Mouse (Mus musculus) T-helper 2 cell (primary cell): Measurements from ENCODE around the gene Anapc15-ps.

Source experiments
- in situ Hi-C: fragments of 300-600 bp; cut with MboI, MseI; formaldehyde crosslinking; loops from one replicate; pipeline ENCODE4 v1.15.1; 2025; ENCODE audit warnings: high pct_unique_total_duplicates

The Anapc15-ps gene

DNA sequence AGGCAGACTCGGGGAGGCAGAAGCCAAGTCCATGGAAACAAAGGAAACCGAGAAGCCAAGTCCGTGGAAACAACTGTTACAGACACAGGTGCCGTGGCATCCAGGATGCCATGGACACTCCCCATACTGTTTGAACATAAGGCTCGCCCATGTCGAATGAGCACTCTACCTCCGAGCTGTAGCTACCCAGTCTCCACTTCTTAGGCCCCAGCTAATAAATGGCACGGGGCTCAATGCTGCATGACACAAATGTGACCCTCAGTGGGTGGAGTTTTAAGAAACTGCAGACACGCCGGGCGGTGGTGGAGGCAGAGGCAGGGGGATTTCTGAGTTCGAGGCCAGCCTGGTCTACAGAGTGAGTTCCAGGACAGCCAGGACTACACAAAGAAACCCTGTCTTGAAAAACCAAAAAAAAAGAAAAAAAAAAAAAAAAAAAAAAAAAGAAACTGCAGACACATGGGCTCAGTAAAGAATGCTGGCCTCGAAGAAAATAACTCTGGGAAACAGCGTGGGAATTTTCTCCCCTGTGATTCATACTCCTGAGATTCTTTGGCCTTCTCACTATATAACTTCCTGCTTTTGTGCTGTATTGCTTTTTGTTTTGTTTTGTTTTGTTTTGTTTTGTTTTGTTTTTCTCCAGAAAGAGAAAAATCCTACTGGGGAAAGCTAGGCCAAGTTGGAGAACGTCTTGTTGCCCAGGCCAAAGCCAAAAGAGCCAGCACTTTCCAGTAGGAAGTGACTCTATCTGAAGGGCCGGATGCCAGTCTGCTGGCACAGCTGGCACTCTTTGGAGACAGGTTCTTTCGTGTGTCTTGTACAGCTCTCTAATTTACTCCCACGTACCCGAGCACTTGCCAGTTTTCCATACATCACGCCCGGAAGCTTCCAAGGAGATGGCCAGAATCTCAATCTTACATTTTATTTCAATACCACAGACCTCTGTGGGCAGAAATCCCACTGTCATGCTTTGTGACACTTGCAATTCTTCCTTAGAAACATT is 2.2 kb downstream of the Anapc15-ps start:
- in situ Hi-C loops: loop anchor here (10.0 kb wide), 1 partner anchor 106 kb away; the partner anchor contains the start of gene Nudt4

DNA sequence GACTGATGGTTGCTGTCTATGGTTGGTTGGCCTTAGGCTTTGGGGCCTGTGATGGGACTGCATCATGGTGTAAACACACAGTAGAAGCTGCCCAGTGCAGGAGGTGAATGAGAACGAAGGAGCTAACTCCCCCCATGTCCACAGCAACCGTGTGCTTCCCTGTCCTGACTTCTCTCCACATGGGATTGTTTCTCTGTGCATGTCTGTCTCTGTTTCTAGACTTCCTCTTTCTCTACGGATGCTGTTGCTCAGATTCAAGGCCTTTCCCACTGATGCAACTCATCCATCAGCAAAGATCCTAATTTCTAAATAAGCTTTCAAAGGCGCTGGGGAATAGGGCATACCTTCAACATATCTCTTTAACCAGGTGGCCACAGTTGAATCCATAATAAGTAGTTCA is 3.4 kb downstream of the Anapc15-ps start:
- in situ Hi-C loops: loop anchor here (10.0 kb wide), 1 partner anchor 105 kb away; the partner anchor contains the start of gene Nudt4

DNA sequence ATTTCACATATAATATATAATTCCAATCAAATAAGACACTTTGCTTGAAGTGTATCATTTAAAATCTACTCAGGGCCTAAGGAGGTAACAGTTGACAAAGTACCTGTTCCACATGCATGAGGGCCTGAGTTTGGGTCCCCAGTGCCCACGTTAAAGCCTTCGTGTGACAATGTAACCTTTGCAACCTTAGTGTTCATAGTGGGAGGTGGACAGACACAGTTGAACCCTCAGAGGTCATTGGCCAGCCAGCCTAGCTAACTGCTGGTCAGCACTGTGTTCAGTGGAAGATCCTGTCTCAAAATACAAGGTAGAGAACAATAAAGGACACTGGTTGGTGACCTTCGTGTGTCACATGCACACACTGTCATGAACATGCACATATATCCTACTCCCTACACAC is 4.2 kb downstream of the Anapc15-ps start:
- in situ Hi-C loops: no loop called here

DNA sequence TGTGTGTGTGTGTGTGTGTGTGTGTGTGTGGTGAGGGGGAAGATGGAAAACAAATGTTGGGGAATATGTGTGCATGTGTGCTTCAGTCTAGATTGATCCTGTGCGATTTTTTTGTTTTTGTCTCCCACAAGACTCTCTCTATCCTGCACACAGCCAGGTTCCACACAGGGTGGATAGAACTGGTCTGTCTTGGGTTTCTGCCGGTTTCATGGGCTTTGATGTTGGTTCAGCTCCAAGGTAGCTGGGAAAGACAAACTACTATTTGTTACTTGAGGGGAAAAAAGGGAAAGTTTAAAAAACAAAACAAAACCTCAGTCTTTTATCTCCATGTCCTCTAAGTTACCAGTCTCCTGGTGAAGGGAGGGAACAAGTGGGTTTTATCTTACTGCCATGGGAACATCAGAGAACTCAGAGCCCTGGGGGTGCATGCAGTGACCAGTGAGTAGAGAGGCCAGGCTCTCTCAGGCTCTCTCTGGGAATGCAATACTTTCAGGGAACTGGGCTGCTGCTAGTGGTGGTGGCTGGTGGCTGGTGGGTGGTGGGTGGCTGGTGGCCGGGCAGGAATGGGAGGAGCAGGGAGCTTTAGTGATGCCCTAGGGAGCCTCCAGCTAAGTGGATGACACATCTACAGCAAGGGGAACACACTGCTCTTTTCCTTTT is 5.8 kb downstream of the Anapc15-ps start:
- in situ Hi-C loops: no loop called here

DNA sequence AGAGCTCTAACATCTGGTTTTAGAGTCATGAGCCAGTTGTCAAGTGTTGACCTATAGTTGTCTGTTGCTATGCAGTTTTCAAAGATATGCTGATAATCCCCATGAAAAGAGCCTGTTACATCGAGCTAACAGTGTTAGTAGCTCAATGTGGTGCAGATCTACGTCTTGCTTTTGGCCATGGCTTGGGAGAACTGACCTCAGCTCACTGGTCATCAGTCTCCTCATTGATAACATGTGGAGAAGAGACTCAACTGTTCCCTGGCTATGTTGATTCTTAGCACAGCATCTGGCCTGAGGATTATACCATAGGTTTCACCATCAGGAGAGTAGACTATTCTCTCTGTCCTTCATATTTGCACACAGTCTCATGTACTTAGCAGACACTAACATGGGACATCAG is 6.5 kb downstream of the Anapc15-ps start:
- in situ Hi-C loops: no loop called here

DNA sequence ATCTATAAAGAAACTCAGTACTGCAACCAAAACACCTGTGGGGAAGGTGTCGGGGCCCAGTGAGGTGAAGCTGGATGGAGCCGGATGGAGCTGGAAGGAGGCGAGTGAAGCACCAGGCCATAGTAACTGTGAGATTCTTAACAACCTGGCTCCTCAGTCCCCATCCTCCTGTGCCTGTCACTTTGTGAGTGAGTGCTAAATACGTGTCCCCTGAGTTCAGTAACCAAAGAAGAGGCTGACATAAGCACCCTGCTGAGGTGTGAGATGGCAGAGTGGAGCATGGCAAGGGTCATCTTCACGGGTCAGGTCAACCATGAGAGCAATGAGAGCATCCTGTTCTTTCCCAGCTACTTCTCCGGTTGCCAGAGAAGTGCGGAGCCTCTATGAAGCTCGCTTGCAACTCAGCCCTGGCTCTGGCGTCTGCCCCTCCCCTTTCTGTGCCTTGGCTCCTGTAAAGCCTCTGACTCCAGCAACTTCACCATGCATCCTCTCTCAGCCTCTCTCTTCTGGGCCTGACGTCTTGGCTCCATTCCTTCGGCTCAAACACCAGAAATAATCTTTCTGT is 7.7 kb downstream of the Anapc15-ps start:
- in situ Hi-C loops: no loop called here

DNA sequence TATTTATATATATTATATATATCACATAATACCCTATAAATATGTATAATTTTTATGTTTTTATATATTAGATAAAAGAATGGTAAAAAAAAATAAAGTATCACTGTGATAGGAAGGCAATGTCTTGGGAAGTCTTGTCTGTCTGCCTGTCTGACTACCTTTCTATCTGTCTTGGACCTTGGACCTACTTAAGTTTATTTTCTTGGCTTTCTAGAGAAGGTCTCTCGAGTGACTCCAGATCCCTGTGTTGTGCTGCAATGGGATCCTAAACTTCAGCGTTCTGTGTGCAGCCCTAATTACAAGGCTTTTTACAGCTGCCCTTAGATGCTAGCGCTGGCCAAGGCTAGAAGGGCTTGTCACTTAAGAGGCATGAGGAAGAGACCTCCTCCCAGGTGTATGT is 8.6 kb downstream of the Anapc15-ps start:
- in situ Hi-C loops: no loop called here

DNA sequence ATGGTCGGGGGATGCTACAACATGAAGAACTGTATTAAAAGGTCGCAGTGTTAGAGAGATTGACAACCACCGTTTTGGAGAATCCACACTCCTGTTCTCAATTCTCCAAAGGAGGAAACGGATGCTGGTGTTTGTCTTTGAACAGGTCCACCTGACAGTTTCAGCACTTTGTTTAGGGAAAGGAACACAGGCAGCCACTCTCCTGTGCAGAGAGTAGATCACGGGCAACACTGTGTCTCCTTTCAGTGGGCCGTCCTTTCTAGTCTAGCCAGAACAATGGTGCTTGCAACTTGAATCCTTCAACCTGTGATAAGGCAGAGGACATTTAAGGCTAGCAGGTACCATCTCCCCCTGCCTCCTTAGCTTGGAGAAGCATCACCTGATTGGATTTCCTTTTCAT is 12.9 kb downstream of the Anapc15-ps start:
- in situ Hi-C loops: no loop called here

DNA sequence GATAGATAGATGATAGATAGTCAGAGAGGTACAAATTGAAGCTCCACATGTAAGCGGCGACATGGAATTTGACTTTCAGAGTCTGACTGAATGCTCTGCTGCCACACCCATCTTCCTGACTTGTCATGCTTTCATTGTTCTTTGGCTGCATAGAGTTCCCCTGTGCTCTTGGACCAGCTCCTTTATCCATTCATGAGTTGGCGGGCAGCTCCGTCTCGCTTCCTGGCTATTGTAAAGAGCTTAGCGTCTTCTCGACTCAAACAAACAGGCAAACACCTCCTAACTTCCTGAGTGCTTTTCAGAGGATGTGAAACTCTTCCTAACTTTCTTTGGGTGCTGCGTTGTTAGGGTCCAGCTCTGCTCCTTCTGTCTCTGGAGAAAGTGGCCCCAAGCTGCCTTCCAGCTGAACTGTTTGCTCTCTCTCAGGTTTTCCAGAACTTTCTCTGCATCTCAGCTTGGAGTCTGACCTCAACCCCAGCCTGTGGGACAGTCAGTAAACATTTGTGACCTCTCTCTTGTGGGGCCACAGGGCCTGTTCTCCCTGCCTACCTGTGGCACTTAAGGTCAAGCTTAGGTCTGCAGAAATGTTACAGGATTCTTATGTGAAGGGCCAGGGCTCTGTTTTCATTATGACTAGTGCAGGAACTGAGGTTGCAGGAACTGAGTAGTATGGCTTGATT is 13.6 kb downstream of the Anapc15-ps start:
- in situ Hi-C loops: no loop called here

DNA sequence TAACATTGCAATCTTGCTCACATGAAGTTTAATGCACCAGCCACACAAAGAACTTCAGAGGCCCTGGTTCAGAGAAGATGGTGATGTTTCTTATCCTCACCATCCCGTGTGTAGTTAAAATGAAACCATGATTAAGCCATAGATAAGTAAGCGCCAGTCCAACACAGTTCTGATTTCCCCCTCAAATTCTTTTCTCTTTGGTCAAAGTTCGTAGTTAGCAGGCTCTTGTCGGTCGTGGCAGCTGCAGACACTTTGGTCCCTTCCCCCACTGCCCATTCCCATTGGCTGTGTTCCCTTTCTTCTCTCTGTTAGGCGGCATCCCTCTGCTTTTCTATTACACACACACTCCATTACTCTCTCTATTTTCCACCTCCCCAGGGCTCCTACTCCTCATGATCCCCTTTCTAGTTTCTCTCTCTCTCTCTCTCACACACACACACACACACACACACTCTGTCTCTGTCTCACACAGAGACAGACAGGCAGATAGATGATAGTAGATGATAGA is 14.4 kb downstream of the Anapc15-ps start:
- in situ Hi-C loops: no loop called here

DNA sequence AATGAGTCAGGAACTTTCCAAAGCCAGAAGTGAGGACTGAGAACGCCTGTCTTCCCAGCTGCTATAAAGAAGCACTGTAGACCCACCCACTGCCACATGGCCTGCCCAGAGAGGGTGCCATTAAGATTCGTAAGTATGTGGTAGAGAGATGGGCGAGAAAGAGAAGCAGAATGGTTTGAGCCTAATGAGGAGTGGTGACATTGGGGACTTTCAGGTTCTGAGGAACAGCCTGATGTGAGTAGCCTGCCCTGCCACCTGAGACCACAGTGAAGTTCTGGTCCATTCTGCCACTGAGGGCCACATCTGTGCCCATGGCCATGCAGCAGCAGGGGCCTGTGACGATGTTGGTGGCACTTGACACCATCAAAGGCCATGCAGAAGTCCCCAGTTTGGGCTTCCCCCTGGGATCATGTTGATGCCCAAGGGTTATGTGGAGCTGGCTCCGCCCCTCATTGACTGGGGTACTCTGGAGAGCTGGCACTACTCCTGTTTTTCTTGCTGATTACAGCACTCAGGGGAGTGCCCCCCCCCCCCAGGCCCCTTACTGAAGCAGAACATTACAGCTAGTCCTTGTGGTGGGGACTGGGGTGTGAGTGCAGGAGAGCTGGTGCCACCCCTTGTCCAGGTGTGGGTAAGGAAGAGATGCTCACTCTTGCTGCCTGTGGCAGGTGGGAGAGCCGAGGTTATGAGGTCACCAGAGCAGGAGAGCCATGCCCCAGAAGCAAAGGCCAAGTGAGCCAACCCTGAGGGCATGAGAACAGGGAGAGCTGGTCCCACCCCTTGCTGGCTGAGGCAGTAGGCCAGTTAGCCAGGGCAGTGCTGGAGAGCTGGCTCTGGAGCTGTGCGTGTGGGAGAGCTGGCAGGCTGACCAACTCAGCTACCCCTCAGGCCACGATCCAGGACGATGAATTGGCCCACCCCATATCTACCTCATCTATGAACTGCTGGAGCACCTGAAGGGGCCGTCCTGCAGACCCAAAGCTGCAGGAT is 16.7 kb downstream of the Anapc15-ps start:
- in situ Hi-C loops: no loop called here

DNA sequence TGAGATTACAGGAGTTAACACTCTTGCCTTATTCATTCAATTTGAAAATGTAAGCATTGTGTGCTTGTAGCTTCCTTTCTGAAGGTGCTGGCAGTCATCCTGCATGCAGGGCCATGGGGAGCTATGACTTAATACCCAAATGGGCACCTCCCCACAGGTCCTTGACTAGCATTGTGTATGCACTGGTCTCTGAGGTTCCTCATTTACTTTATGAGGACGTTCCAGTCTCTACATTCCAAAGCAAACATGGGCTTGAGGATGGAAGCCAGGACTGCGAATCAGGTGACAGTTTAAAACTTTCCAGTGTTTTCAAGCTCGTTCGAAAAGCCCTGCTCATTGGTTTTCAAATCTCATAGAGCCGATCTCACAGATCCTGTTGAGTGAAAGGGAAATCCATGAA is 21.1 kb downstream of the Anapc15-ps start:
- in situ Hi-C loops: no loop called here

DNA sequence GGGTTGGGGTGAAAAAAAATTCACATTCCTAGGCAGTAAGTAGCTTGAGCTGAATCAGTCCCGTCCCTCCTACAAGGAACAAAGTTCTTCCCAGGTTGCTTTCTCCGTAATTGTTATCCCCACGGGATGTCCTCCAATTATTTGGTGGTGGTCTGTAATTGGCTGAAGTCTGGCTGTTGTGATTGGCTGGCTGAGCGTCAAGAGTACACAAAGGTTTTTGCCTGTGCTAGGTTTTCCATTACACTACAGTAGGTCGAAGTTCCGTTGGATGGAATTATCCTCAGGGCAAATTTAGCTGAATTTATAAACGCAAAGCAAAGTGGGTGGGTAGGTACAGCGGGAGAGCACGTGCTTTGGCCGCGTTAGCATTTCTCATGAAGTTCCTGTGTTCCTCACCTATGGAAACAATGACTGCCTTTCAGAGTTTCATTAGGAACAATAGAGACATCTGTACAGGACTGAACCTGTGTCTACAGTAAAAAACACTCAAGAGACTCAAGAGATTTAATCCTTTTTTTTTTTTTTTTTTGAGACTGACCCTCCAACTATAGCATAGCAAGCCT is 24.8 kb downstream of the Anapc15-ps start:
- in situ Hi-C loops: no loop called here

DNA sequence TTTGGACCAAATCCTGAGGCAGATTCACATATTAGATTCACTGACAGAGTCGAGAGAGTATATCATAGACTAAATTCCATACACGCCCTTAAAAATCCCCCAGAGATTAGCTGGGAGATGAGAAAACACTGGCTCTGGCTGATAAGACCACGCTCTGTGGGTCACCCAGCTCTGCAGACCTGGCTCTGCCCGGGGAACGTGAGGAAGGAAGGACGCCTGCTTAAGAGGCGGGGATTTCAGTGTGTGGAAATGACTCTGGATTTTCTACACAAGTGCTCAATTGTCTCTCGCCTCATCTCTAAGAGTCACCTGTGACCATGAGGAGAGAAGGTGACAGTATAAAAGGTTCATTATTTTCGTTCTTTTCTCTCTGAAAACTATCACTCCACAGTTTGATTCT is 26.1 kb downstream of the Anapc15-ps start:
- in situ Hi-C loops: no loop called here

DNA sequence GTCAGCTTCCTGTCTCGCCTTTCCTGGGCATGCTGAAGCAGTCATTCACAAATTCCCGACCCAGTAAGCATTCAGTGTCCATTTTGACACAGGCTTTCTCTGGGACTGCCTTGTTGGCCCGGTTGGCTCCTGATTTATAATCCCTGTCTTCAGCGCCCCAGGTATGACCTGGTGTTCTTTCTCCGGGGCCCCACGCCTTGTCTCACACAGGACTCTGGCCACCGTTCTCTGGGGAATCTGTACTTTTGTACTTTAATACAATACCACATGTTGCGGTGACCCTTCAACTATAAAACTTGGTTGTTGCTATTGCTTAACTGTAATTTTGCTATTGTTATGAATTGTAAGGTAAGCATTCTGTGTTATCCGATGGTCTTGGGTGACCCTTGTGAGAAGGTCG is 26.7 kb downstream of the Anapc15-ps start:
- in situ Hi-C loops: no loop called here

DNA sequence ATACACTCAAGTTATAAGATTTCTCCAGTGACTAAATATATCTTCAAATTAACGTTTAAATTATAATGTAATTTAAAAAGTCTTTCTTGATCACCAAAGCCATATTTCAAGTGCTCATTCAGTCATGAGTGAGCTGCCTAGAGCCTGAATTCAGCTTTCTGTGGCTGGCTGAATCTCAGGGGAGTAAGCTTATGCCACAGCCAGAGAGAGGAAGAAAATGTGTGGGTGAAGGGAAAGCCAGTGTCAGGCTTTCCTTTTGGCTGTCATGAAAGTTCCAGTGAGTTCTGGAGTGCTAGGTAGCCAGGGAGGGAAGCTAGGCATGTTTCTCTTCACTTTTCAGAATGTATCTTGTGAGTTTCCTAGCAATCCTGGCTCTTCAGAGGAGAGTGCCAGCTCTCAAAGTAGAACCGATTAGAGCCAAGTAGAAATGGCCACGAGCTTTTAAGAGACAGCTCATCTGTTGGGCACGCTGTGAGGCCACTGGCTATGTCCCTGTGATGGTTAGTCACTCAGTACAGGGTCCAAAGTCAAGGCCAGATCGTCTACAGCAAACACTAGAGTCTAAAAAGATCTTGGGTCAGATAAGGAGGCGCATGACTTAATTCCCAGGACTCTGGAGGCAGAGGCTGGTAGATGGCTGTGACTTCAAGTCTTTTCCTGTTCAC is 29.4 kb downstream of the Anapc15-ps start:
- in situ Hi-C loops: no loop called here

DNA sequence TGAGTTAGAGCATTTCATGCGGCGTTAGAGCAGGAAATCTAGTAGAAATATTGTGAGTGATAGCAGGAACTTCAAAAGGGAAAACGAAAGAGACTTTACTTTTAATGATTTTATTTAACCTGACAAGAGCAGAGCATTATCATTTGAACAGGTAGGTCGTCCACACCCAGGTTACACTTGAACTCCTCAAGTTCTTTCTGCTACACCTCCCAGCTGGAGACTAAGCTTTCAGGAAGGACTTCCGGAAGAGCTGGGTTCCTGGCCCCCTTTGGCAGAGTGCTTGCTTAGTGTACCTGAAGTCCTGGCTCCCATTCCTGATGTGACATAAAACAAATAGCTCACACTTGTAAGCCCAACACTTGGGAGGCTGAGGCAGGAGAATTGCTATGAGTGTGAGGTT is 30.2 kb downstream of the Anapc15-ps start:
- in situ Hi-C loops: no loop called here

DNA sequence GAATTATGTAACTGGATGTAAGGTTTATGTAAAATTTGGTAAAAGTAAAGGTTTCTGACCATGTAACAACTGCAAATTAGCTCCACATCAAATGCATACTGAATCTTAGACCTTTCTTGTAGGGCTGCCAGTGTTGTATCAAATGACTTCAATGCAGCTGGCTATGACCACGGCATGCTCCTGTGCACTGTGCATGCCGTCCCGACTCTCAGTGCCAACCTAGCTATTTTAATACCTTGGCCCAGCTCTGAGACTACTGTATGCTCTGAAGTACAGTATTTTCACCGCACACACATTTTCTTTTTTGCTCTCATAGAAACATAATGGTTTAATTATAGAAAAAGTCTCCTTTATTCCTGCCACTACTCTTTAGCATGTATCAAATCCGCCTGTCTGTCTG is 31.9 kb downstream of the Anapc15-ps start:
- in situ Hi-C loops: no loop called here

DNA sequence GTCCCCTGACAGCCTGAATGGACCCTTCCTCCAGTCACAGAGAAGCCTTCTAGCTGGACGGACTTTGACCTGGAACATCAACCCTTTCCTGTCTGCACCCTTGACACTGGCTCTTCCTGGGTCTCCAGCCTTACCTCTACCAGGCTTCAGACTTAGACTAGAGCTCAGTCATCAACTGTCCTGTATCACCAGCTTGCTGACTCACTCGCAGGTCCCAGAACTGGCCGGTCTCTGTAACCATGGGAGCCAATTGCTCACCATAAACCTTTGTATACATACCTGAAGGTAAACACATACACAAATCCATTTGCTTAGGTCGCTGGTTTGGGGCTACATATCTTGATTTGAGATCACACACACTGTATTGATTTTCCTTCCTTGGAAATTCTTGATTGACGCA is 33.8 kb downstream of the Anapc15-ps start:
- in situ Hi-C loops: no loop called here

DNA sequence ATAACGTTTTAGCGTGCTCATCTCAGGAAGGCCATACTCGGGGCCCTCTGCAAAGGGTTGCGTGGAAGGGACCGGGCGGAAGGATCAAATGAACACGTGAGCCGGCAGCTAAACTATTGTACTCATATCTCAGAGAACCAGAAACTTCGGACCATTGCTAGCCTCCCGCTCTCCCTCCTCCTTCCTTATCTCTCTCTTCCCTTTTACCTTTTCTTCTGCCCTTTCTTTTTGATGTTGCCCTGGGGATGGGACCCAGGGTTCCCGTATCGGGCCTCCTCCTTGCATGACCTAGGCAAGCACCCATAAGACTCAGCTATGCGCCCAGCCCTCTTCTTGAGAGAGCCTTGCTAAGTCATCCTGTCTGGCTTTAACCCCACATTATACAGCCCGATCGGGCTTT is 38.5 kb downstream of the Anapc15-ps start:
- in situ Hi-C loops: no loop called here
